Mouse (Mus musculus) granulocyte monocyte progenitor cell, adult 5-6 weeks (primary cell): ENCODE results near the gene Zfp638. TPM values are rescaled to one million over a fixed set of nuclear protein-coding genes. Genes with fewer than 3 reads are reported as not detected.
"Not testable (repeated sequence)": the region's sequence is repeated elsewhere in the genome, so short reads cannot be mapped to it uniquely, and the experiment has no call there.

Experiments
- ATAC-seq: replicated peaks from 2 replicates; pipeline ENCODE4 v1.8.0; 2016; ENCODE audit warnings: mild to moderate bottlenecking, moderate TSS enrichment, inconsistent platforms; ENCODE audit not compliant: poor library complexity, severe bottlenecking
- total RNA-seq, 2 experiments: library from RNA; stranded (forward) in 1 of 2; stranded (reverse) in 1 of 2; fragments of 200-712, 200-1000 nt in 1 of 2; fragments of >200 nt in 1 of 2; fragmentation: Nextera tagmentation in 1 of 2; gene quantifications; 2 replicates each; pipeline ENCODE4 v1.2.3; 2014 to 2017

Gene Zfp638
- total RNA-seq, 2 experiments from 2014 or later, result 116 to 140 TPM

DNA sequence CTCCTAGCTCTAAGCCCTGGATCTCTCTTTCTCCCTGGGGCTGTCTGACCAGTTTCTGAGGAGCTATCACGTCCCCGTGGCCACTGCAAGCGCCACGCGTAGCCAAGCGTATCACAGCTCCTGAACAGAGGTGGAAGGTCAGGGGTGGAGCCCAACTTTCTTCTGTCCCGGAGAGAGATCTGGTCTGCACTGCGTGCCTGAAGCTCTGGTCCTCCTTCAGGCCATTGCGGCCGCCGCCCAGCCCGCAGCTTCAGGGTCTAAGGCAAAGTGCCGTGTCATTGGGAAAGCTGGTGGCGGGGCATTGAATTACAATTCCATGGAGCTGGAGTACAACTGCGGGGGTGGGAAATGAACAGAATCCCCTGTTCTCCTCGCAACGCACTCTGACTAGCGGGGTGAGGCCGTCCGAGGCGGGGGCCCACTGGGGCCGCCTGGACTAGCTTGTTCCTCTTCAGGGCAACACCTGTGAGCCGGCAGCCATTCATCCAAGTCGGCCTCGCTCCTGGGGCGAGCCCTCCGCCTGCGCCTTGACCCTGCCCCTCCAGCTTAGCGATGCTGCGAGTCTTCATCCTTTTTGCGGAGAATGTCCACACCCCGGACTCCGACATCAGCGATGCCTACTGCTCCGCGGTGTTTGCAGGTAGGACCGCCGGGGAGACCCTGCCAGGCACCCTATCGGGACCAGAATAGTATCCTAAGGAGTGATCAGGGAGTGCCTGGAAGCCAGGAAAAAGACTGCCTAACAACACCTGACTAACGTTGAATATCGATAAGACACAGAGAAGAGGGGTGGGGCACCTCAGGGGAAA lies 141.7 kb downstream of the Zfp638 start, which contains the start of gene Dysf:
Gene Dysf, plus strand, starts transcription at position 228 of the 809 bp plus-strand sequence.
- peak; percentile 42 for ATAC-seq

DNA sequence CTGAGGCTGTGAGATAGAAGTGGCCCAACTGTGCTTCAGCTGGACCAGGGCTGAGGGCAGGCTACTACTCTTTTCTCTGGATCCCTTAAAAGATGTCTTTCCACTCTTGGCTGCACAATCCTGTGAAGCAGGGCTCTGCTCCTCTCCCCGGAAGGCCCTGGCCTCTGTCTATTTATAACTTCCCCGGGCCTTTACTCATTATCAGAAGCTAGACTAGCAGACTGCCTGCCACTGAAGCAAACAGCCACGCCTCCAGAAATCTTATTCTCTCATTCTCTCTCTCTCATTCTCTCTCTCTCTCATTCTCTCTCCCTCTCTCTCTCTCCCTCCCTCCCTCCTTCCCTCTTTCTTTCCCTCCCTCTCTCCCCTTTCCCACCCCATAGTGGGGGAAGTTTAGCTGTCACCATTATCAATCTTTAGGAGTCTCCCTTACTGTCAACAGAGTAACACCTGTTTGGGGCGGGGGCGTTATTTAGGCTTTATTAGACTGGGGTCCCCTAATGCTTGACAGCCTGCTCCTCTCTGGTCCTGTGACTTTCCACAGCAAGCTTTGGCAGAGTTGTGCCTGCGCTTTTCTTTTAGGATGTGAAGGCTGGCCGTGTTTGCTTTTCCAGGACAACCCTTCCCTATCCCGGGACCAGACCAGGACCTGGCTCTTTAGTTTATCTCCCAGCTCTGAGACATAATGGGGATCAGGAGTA lies 142.4 kb downstream of the Zfp638 start:
- no peak for ATAC-seq

DNA sequence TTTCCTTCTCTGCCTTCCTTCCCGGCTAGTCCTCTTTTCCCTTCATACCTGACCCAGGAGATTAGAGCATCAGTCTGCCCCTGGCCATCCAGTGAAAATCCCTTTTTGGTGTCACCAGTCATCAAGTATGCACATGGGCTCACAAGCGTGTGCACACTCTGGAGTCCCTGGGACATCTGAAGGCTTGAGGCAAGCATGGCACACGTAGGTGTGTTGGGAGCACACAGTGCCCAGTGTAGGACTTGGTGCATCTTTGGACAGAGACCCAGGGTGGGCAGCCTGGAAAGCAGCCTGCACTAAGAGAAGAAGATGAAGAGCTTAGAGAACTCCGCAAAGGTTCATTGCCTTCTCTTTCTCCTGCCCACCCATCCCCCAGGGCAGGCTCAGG lies 143.0 kb downstream of the Zfp638 start:
- ATAC-seq, result no peak

DNA sequence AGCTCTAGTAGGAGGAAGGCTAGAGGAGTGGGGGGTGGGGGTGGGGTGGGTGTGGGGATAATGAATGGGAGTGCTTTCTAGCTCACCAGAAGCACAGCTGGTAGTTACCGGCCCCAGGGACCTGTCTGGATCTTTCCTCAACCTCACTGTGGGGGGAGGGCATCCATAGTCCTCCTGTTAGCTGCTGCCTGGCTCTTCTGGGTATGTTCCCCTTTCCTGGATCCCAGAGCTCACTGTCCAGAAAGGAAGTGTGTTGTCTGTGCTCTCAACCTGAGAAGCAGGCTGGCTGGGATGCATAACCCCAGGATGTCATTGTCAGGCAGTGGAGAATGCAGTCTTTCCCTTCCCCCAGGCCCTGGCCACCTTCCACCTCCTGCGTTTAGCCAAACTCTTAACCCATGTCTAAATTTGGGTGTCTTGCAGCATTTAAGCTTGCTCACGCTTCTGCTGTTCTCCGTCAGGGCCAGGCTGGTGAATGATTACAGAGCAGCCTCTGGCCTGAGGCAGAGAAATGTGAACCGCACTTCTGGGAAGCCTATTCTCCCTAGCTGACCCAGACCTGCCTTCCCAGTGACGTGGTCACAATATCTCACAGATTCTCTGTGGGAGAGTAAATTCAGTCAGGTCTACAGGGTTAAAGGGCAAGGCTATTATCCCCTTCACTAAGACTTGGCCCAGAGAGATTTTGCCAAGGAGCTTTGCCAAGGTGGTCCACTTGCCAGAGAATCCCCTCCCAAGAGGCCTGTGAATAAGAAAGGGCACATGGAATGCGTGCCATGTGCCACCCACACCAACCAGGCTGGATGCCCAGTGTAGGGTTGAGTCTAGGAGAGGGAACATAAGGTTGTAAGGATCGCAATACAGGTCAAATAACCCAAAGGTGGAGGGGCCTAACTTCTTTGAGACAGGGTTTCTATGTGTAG lies 143.7 kb downstream of the Zfp638 start:
- no peak for ATAC-seq

- ATAC-seq, result not testable (repeated sequence)
Measured at GRCm38 (mm10) chr6:84014961-84015683, 148.2 kb downstream of the Zfp638 start.

GRCm38 (mm10) chr6:84016851-84017250 lies 149.9 kb downstream of the Zfp638 start:
- no peak for ATAC-seq

- ATAC-seq, result peak; percentile 58
Measured at GRCm38 (mm10) chr6:84017392-84017791, 150.5 kb downstream of the Zfp638 start.

DNA sequence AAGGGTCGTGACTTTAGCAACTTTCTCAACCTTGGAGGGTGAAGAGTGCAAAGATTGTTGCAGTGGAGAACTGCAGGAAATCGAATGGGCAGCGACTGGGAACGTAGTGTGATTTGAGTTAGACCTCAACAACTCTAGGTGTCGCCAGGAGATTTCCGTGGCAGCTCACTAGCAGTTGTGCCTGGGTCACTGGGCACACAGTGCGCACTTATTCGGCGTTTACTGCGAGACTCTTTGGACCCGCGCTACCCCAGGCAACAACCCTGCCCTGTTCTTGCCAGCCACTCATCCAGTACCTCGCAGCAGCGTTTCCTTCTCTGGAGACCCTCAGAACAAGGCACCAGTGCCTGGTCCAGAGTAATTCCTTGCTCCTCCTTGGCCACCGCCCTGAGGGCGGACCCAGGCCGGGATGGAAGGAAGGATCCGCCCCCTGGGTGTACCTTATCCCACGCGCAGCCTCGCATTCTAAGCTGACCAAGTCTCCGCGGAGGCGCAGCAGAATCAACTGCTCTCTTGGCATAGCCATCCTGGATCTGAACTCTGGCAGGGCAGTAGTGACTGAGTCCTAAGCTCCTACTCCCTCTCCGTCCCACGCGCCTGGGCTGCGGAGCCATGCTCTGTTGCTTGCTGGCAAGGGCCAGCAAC lies 152.1 kb downstream of the Zfp638 start:
- ATAC-seq, result 0 out of 2 replicates have a peak, but pooled peaks have one; percentile 17

DNA sequence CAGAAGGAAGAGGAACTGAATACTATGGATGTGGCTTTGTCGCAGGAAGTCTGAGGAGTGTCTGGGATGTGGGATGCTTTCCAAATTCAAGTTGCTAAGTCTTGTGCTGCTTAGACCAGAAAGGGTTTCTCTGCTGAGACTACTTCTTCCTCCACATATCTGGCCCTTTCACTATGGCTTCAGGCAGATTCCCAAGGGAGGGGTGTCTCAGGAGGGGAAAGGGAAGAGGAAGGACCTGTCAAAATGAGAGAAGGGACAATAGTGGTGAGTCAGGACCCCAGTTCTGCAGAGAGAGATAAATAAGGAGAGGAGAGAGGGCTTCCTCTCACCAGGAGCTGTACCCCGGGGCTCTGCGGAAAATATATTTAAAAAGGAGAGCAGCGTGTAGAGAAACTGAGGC lies 153.1 kb downstream of the Zfp638 start:
- 0 out of 2 replicates have a peak, but pooled peaks have one; percentile 21 for ATAC-seq

DNA sequence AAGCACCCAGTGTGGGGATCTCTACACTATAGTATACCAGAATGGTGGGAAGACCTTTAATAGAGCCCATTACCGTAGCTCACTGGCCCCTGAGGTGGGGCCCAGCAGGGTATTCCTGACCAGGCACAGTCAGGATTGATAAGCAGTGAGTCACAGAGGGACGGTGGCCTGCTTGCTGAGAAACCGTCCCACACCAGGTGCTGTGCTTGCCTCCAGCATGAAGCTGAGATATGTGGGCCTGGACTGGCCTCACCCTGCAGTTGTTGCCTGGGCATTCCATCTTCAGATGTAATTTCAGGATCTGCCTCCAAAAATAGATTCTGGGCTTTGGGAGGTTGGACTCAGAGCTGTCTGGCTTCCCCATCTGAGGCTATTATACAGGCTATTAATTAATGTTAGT lies 155.1 kb downstream of the Zfp638 start:
- no peak for ATAC-seq

GRCm38 (mm10) chr6:84025636-84026035 lies 158.7 kb downstream of the Zfp638 start:
- no peak for ATAC-seq

- no peak for ATAC-seq
Measured at GRCm38 (mm10) chr6:84028791-84029190, 161.9 kb downstream of the Zfp638 start.

- no peak for ATAC-seq
Measured at GRCm38 (mm10) chr6:84029775-84030174, 162.9 kb downstream of the Zfp638 start.

GRCm38 (mm10) chr6:84032516-84032915 lies 165.6 kb downstream of the Zfp638 start:
- not testable (repeated sequence) for ATAC-seq

Other genes starting within 250 kb of the Zfp638 start
- gene Clec4f, start 210.9 kb upstream of the Zfp638 start, total RNA-seq (2014; fragmentation: Nextera tagmentation), result not detected in 2 replicates
- gene Clec4f, start 210.9 kb upstream of the Zfp638 start, total RNA-seq (2017), result not detected in 2 replicates
- gene Cd207, start 189.3 kb upstream of the Zfp638 start, total RNA-seq (2014; fragmentation: Nextera tagmentation), result not detected in 2 replicates
- not detected in 2 replicates for gene Cd207, start 189.3 kb upstream of the Zfp638 start, total RNA-seq (2017)
- gene Vax2, start 155.8 kb upstream of the Zfp638 start, total RNA-seq (2014; fragmentation: Nextera tagmentation), result not detected in 2 replicates
- gene Vax2, start 155.8 kb upstream of the Zfp638 start, total RNA-seq (2017), result not detected in 2 replicates
- not detected in 2 replicates for gene Atp6v1b1, start 124.1 kb upstream of the Zfp638 start, total RNA-seq (2014; fragmentation: Nextera tagmentation)
- not detected in 2 replicates for gene Atp6v1b1, start 124.1 kb upstream of the Zfp638 start, total RNA-seq (2017)
- 0.41 TPM in 1 of 2 replicates, not detected in the other for gene Ankrd53, start 104.5 kb upstream of the Zfp638 start, total RNA-seq (2014; fragmentation: Nextera tagmentation)
- gene Ankrd53, start 104.5 kb upstream of the Zfp638 start, total RNA-seq (2017), result not detected in 2 replicates
- gene Tex261, start 91.3 kb upstream of the Zfp638 start, total RNA-seq (2014; fragmentation: Nextera tagmentation), result 60.4 and 82.5 TPM in 2 replicates
- 35.2 and 37.3 TPM in 2 replicates for gene Tex261, start 91.3 kb upstream of the Zfp638 start, total RNA-seq (2017)
- 25.7 and 25.9 TPM in 2 replicates for gene Nagk, start 72.1 kb upstream of the Zfp638 start, total RNA-seq (2014; fragmentation: Nextera tagmentation)
- 23.1 and 23.6 TPM in 2 replicates for gene Nagk, start 72.1 kb upstream of the Zfp638 start, total RNA-seq (2017)
- gene Paip2b, start 35.4 kb upstream of the Zfp638 start, total RNA-seq (2014; fragmentation: Nextera tagmentation), result 7.5 and 11.7 TPM in 2 replicates
- 11.9 and 17.5 TPM in 2 replicates for gene Paip2b, start 35.4 kb upstream of the Zfp638 start, total RNA-seq (2017)
- not detected in 2 replicates for gene Dysf, start 141.5 kb downstream of the Zfp638 start, total RNA-seq (2014; fragmentation: Nextera tagmentation)
- not detected in 2 replicates for gene Dysf, start 141.5 kb downstream of the Zfp638 start, total RNA-seq (2017)